Mouse (Mus musculus): ENCODE data around the gene Mzf1. TPM values are rescaled to one million over a fixed set of nuclear protein-coding genes. Genes with fewer than 3 reads are reported as not detected.

Gene Mzf1
- 6.5 and 7.3 TPM in 2 replicates for polyA plus RNA-seq (2021; fragmentation: Nextera tagmentation)
- long read RNA-seq, experiment 1, transcript Mzf1-205 (6 exons, 3,340 nt): major isoform, 6 of 14 reads
- long read RNA-seq, experiment 1, partial matches to known transcripts: 0 of 14 reads
- long read RNA-seq, experiment 1, other reads (novel, unspliced or antisense): 7 of 14 reads
- long read RNA-seq, experiment 2, full-length matches to known transcripts: 34 of 62 reads
- long read RNA-seq, experiment 2, partial matches to known transcripts: 0 of 62 reads
- long read RNA-seq, experiment 2, other reads (novel, unspliced or antisense): 28 of 62 reads

GRCm38 (mm10) chr7:13054287-13055010 lies at the start of gene Mzf1:
Mzf1 (minus strand) TSS chr7:13054764.

GRCm38 (mm10) chr7:13095073-13095472 lies 40.5 kb upstream of the Mzf1 start, which contains the start of gene Vmn1r85:
Vmn1r85 (minus strand) TSS chr7:13095173.

GRCm38 (mm10) chr7:13037901-13038555 lies 16.5 kb downstream of the Mzf1 start, which contains the start of gene Ube2m:
Ube2m (minus strand) TSS chr7:13038275.

GRCm38 (mm10) chr7:13034148-13034977 lies 20.2 kb downstream of the Mzf1 start, which contains the start of gene Chmp2a:
Chmp2a (minus strand) TSS chr7:13034807.

GRCm38 (mm10) chr7:13010005-13010908 lies 44.3 kb downstream of the Mzf1 start, which contains the start of gene Zbtb45:
Zbtb45 (minus strand) TSS chr7:13010034.

GRCm38 (mm10) chr7:12998851-12999250 lies 55.7 kb downstream of the Mzf1 start, which contains the start of gene Trim28:
Trim28 (plus strand) TSS chr7:12999114.

GRCm38 (mm10) chr7:12998053-12998452 lies 56.5 kb downstream of the Mzf1 start, which contains the start of gene Slc27a5:
Slc27a5 (minus strand) TSS chr7:12998192.

Other genes with a start within 250 kb of the Mzf1 start
- 7.9 and 9.7 TPM in 2 replicates for gene Zfp329, start 235.9 kb downstream of the Mzf1 start, polyA plus RNA-seq (2021; fragmentation: Nextera tagmentation)
- gene Zfp110, start 220.0 kb downstream of the Mzf1 start, polyA plus RNA-seq (2021; fragmentation: Nextera tagmentation): 8.4 and 8.5 TPM in 2 replicates
- gene Zfp128, start 173.6 kb downstream of the Mzf1 start, polyA plus RNA-seq (2021; fragmentation: Nextera tagmentation): 3.5 TPM in 2 replicates
- 11.5 and 11.8 TPM in 2 replicates for gene Zscan22, start 156.9 kb downstream of the Mzf1 start, polyA plus RNA-seq (2021; fragmentation: Nextera tagmentation)
- 627 and 629 TPM in 2 replicates for gene Rps5, start 132.5 kb downstream of the Mzf1 start, polyA plus RNA-seq (2021; fragmentation: Nextera tagmentation)
- 0.39 TPM in 2 replicates for gene Rnf225, start 127.3 kb downstream of the Mzf1 start, polyA plus RNA-seq (2021; fragmentation: Nextera tagmentation)
- 2.2 TPM in 2 replicates for gene Zfp324, start 88.9 kb downstream of the Mzf1 start, polyA plus RNA-seq (2021; fragmentation: Nextera tagmentation)
- gene Zfp446, start 76.9 kb downstream of the Mzf1 start, polyA plus RNA-seq (2021; fragmentation: Nextera tagmentation): 3.7 and 4.2 TPM in 2 replicates
- gene Slc27a5, start 56.6 kb downstream of the Mzf1 start, polyA plus RNA-seq (2021; fragmentation: Nextera tagmentation): 0.06 TPM in 1 of 2 replicates, not detected in the other
- gene Trim28, start 55.6 kb downstream of the Mzf1 start, polyA plus RNA-seq (2021; fragmentation: Nextera tagmentation): 83.4 and 85.0 TPM in 2 replicates
- 8.1 and 9.6 TPM in 2 replicates for gene Zbtb45, start 44.7 kb downstream of the Mzf1 start, polyA plus RNA-seq (2021; fragmentation: Nextera tagmentation)
- 316 and 338 TPM in 2 replicates for gene Chmp2a, start 20.0 kb downstream of the Mzf1 start, polyA plus RNA-seq (2021; fragmentation: Nextera tagmentation)
- gene Ube2m, start 16.5 kb downstream of the Mzf1 start, polyA plus RNA-seq (2021; fragmentation: Nextera tagmentation): 23.7 and 27.4 TPM in 2 replicates
- not detected in 2 replicates for gene Vmn1r85, start 40.4 kb upstream of the Mzf1 start, polyA plus RNA-seq (2021; fragmentation: Nextera tagmentation)
- not detected in 2 replicates for gene Vmn1r86, start 65.2 kb upstream of the Mzf1 start, polyA plus RNA-seq (2021; fragmentation: Nextera tagmentation)
- not detected in 2 replicates for gene Vmn1r87, start 85.4 kb upstream of the Mzf1 start, polyA plus RNA-seq (2021; fragmentation: Nextera tagmentation)
- gene Vmn1r88, start 104.8 kb upstream of the Mzf1 start, polyA plus RNA-seq (2021; fragmentation: Nextera tagmentation): not detected in 2 replicates
- not detected in 2 replicates for gene Vmn1r89, start 158.3 kb upstream of the Mzf1 start, polyA plus RNA-seq (2021; fragmentation: Nextera tagmentation)
- 5.2 and 5.4 TPM in 2 replicates for gene Lig1, start 222.5 kb upstream of the Mzf1 start, polyA plus RNA-seq (2021; fragmentation: Nextera tagmentation)
- 2.5 and 2.8 TPM in 2 replicates for gene Zswim9, start 224.0 kb upstream of the Mzf1 start, polyA plus RNA-seq (2021; fragmentation: Nextera tagmentation)

Measured in layer of hippocampus, adult 6 months (tissue).